Comparison of ENCODE assay signal across 23 mouse cellular contexts in the genomic region with DNA sequence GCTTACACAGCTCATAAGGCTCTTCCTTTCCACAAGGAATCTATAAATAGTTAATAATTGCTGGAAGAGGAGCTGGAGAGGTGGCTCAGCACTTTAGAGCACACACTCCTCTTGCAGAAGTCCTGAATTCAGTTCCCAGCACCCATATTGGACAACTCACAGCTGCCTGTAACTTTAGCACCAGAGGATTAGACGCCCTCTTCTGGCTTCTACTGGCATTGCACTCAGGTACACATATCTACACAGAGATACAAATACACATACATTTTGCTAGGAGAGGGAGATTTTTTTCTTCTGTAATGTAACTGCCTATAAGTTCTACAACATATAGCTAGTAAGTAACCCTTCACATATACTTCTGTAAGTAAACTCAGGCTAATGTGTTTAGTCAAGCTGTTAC.
DNase-seq lines count a peak whose midpoint lies in the region; ATAC-seq and TF ChIP-seq lines count a peak whose summit lies in the region.
"Had no signal": no experiment of that assay in that cellular context is flagged by ENCODE, and none has a peak within 500 bp of the region (broad histone marks: within the 10 kb centered on the region; RNA-seq: fewer than 3 reads in every experiment).

No protein-coding gene starts in this region.

- H3K27me3 ChIP-seq in kidney, embryonic 16.5 days (ENCODE audit: insufficient read depth, low read length): no peaks in the 10 kb centered on the region
- H3K27me3 ChIP-seq: hindbrain, embryonic 15.5 days; liver, embryonic 15.5 days; midbrain, embryonic 13.5 days had no signal

- no peaks in the 10 kb centered on the region for H3K36me3 ChIP-seq in kidney, embryonic 16.5 days (ENCODE audit: insufficient read depth, low read length)
- H3K36me3 ChIP-seq: forebrain, embryonic 10.5 days; G1E; heart, embryonic 10.5 days; hindbrain, embryonic 15.5 days; liver, embryonic 15.5 days; midbrain, embryonic 13.5 days had no signal

- peak; percentile 43 for TF ChIP-seq CTCF in layer of hippocampus, adult 2 months (conservative IDR thresholded peaks at IDR 0.05)

- peak; percentile 20 for DNase-seq in CD4-positive, CD25-positive, alpha-beta regulatory T cell, adult 2 months (ENCODE audit: low read depth, low spot score)
- no peak for DNase-seq in layer of hippocampus, adult 2 months (ENCODE audit: low spot score in 2 of 2)
- no peak for DNase-seq in layer of hippocampus, postnatal 14 days (ENCODE audit: low spot score in 2 of 2)
- peak; percentile 23 for DNase-seq in 3T3-L1 (ENCODE audit: low read depth, low spot score)
- peak; percentile 76 for DNase-seq in R1 (ENCODE audit: low read depth, low spot score)
- DNase-seq: adrenal gland, adult 8-10 months; cerebellum, postnatal 10 days; gastrocnemius, postnatal 36 days; heart, postnatal 14 days; kidney, adult 9 months; layer of hippocampus, postnatal 36 days; retina, postnatal 1 day; thymus, adult 2 months had no signal

- H3K27ac ChIP-seq in layer of hippocampus, adult 2 months: no peak overlapping the region
- H3K27ac ChIP-seq in kidney, embryonic 16.5 days (ENCODE audit: low read length): no peak overlapping the region
- H3K27ac ChIP-seq: forebrain, embryonic 10.5 days; heart, embryonic 10.5 days; hindbrain, embryonic 15.5 days; liver, embryonic 15.5 days; macrophage; midbrain, embryonic 13.5 days had no signal

- H3K4me1 ChIP-seq in kidney, embryonic 16.5 days (ENCODE audit: insufficient read depth, low read length): 0 out of 2 replicates have a peak, but pooled peaks cover 2% of the 10 kb centered on the region
- H3K4me1 ChIP-seq: hindbrain, embryonic 15.5 days; liver, embryonic 15.5 days had no signal

- H3K4me2 ChIP-seq in kidney, embryonic 16.5 days (replicated peaks; ENCODE audit: low read depth, low read length): no peak overlapping the region
- H3K4me2 ChIP-seq: hindbrain, embryonic 15.5 days; liver, embryonic 15.5 days; midbrain, embryonic 13.5 days had no signal

- no peak overlapping the region for H3K4me3 ChIP-seq in layer of hippocampus, adult 2 months
- H3K4me3 ChIP-seq in kidney, embryonic 16.5 days (ENCODE audit: low read length): no peak overlapping the region
- H3K4me3 ChIP-seq: forebrain, embryonic 10.5 days; heart, embryonic 10.5 days; hindbrain, embryonic 15.5 days; liver, embryonic 15.5 days; midbrain, embryonic 13.5 days had no signal

- H3K9ac ChIP-seq in kidney, embryonic 16.5 days (replicated peaks; ENCODE audit: low read length): no peak overlapping the region
- H3K9ac ChIP-seq: hindbrain, embryonic 15.5 days; liver, embryonic 15.5 days; midbrain, embryonic 13.5 days had no signal

- WGBS in kidney, embryonic 16.5 days: 48% methylated on average over 1 of the region's 1 CpGs

- H3K9me3 ChIP-seq in kidney, embryonic 16.5 days (ENCODE audit: low read length): peaks cover 3% of the 10 kb centered on the region; the same call in 1 of the 2 replicates
- H3K9me3 ChIP-seq: hindbrain, embryonic 15.5 days; liver, embryonic 15.5 days had no signal

- ATAC-seq in CD4-positive, CD25-positive, alpha-beta regulatory T cell, adult 4 months: no peak
- ATAC-seq in erythroblast, adult 5-6 weeks (replicated peaks; ENCODE audit: low FRiP score, poor library complexity, severe bottlenecking): no peak
- no peak for ATAC-seq in kidney, embryonic 16.5 days (ENCODE audit: low FRiP score, low TSS enrichment)
- ATAC-seq: midbrain, embryonic 13.5 days had no signal

Comparison
In these comparisons a context has a peak if more than half of its experiments do, and no peak if none do; other contexts are left out.
1. DNase-seq: peak in CD4-positive, CD25-positive, alpha-beta regulatory T cell, adult 2 months (single experiment), 3T3-L1 (single experiment) and R1 (single experiment); none in layer of hippocampus, adult 2 months (0 of 2) and layer of hippocampus, postnatal 14 days (0 of 2).